Mouse (Mus musculus) midbrain, embryonic 15.5 days (tissue): Measurements from ENCODE around the gene Tmem41b. TPM values are rescaled to one million over a fixed set of nuclear protein-coding genes. Genes with fewer than 3 reads are reported as not detected.

Experiments
- ATAC-seq: fragments of 200-750 bp; cut with Nextera tagmentation; replicated peaks from 2 replicates; pipeline ENCODE4 v1.8.0; 2017; ENCODE audit warnings: moderate TSS enrichment
- H3K27ac ChIP-seq: fragments of 300-500 bp; sonication (generic); 2 replicates; pipeline ENCODE4 v1.5.1; 2015; ENCODE audit warnings: mild to moderate bottlenecking, inconsistent platforms
- H3K27me3 ChIP-seq: fragments of 300-500 bp; sonication (generic); replicated peaks from 2 replicates; pipeline ENCODE4 v1.6.1; 2015; ENCODE audit warnings: inconsistent platforms
- H3K36me3 ChIP-seq: fragments of 300-500 bp; sonication (generic); replicated peaks from 2 replicates; pipeline ENCODE4 v1.6.1; 2015; ENCODE audit warnings: inconsistent platforms
- H3K4me1 ChIP-seq: fragments of 300-500 bp; sonication (generic); 2 replicates; pipeline ENCODE4 v1.6.1; 2015; ENCODE audit warnings: inconsistent platforms
- H3K4me2 ChIP-seq: fragments of 300-500 bp; sonication (generic); 2 replicates; pipeline ENCODE4 v1.6.1; 2015; ENCODE audit warnings: inconsistent platforms, mild to moderate bottlenecking, moderate library complexity
- H3K4me3 ChIP-seq: fragments of 300-500 bp; sonication (generic); 2 replicates; pipeline ENCODE4 v1.5.1; 2015; ENCODE audit warnings: mild to moderate bottlenecking, inconsistent platforms
- H3K9ac ChIP-seq: fragments of 300-500 bp; sonication (generic); 2 replicates; pipeline ENCODE4 v1.6.1; 2015; ENCODE audit warnings: mild to moderate bottlenecking, inconsistent platforms
- H3K9me3 ChIP-seq: fragments of 300-500 bp; sonication (generic); 2 replicates; pipeline ENCODE4 v1.6.1; 2016; ENCODE audit warnings: inconsistent platforms
- WGBS: fragments of 180-500 bp; shearing (Covaris S2); methylation state at CpG from one replicate; pipeline ENCODE4 v1.1.7; 2015; ENCODE audit warnings: mixed read lengths; 5-methylcytosine and 5-hydroxymethylcytosine counted together
- polyA plus RNA-seq: library from polyadenylated mRNA; unstranded; fragments of >200 nt; fragmentation: Nextera tagmentation; extraction: Ambion mirVana; gene quantifications from 2 replicates; pipeline ENCODE4 v1.2.1, GENCODE M21; 2015

Gene Tmem41b
- polyA plus RNA-seq, 1 experiment from 2014 or later = 63.1 TPM

DNA sequence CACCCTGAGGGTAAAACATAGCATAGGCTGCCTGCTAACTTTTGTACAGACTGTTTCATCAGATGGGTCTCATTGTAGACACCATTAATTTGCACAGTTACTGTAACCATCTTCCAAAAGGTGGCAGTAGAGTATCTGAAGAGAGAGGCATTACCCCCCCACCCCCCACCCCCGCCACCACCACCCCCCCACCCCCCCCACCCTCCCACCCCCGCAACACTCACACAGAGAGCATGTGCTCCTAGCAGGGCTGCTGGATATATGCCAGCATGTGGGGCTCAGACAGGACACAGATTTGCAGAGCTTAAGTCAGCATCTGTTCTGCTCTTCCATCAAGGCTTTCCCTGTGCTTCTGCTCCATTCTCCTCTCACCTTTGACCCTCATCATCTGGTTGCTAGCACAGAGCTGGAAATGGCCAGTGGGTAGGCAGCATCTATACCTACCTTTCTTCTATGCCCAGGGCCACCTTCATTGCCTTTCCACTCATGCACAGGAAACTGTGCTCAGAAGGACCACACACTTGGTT, 17.7 kb downstream of the Tmem41b start:
- Histone ChIP-seq H3K27me3 (no peaks in the 10 kb centered on the region), H3K27ac (peak overlapping the region; percentile 67), H3K9me3 (no peaks in the 10 kb centered on the region), H3K4me2 (no peak overlapping the region), H3K4me3 (no peak overlapping the region), H3K4me1 (peaks cover 10% of the 10 kb centered on the region; the same call in 1 of the 2 replicates), H3K9ac (no peak overlapping the region), H3K36me3 (peaks cover 5% of the 10 kb centered on the region; the same call in 1 of the 2 replicates)
- 0% methylated on average over 2 of the region's 2 CpGs for WGBS
- peak; percentile 87 for ATAC-seq

DNA sequence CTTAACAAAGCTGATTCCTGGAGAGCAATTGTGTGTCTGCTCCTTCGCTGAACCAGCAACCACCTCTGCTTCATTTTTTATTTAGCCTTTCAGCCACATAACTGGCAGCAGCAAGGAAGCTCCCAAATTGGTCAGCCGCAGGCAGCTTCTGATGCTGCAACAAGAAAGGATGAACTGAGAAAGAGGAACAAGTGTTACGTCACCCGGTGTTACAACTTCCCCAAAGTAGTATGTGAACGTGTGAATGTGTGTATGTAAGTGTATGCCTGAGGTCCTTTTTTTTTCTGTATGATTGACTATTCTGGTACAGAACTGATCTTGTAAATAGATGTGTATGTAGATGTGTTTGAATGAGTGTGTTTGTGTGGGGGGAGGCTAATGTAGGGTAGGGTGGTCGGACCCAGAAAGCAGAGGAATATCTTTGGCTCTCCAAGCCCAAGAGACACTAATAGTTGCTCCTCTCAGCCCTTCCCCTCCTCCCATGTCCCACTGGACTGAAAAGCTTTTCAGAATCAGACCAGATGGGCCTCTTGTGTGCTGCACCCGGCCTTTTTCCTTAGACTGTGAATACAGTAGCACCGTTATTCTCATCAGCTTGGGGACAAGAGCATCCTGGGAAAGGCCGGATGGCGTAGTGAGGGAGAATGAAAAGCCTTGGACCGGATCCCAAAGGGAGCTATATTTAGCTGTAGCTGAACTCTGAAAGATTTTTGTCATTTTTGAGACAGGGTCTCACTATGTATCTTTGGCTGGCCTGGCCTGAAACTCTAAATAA, 18.7 kb downstream of the Tmem41b start:
- Histone ChIP-seq H3K4me1 (peaks cover 10% of the 10 kb centered on the region; the same call in 1 of the 2 replicates), H3K4me2 (no peak overlapping the region), H3K4me3 (no peak overlapping the region), H3K27ac (peak overlapping the region; percentile 67), H3K9me3 (no peaks in the 10 kb centered on the region), H3K27me3 (no peaks in the 10 kb centered on the region), H3K9ac (no peak overlapping the region), H3K36me3 (peaks cover 5% of the 10 kb centered on the region; the same call in 1 of the 2 replicates)
- ATAC-seq = peak; percentile 61
- 54% methylated on average over 11 of the region's 11 CpGs for WGBS

DNA sequence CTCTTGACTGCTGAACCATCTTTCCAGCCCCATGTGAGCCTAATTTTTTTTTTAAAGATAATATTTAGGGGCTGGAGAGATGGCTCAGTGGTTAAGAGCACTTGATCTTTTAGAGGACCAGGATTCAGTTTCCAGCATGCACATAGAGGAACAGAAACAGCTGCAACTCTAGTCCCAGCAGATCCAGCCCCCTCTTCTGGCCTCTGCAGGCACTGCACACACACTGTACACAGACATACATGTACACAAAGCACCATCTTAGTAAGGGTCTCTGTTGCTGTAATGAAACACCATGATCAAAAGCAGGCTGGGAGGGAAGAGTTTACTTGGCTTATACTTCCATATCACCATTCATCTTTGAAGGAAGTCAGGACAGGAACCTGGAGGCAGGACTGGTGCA, 21.1 kb downstream of the Tmem41b start:
- Histone ChIP-seq H3K9me3 (no peaks in the 10 kb centered on the region), H3K4me1 (peaks cover 14% of the 10 kb centered on the region), H3K4me3 (no peak overlapping the region), H3K27ac (no peak overlapping the region), H3K36me3 (no peaks in the 10 kb centered on the region), H3K9ac (no peak overlapping the region), H3K4me2 (no peak overlapping the region), H3K27me3 (no peaks in the 10 kb centered on the region)
- no peak for ATAC-seq

DNA sequence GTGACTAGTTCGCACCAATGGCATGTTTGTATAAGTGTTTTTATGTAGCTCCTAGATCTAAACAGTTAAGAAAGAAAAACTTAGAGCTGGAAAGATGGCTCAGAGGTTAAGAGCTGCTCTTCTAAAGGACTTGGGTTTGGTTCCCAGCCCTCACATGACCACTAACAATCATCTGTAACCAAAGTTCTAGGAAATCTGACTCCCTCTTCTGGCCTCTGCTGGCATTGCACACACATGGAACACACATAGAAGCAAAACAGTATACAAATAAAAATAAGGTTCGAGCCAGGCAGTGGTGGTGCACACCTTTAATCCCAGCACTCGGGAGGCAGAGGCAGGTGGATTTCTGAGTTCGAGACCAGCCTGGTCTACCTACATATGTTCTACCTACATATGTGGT, 23.0 kb downstream of the Tmem41b start:
- Histone ChIP-seq H3K4me1 (peaks cover 17% of the 10 kb centered on the region), H3K9me3 (no peaks in the 10 kb centered on the region), H3K27ac (no peak overlapping the region), H3K36me3 (no peaks in the 10 kb centered on the region), H3K27me3 (no peaks in the 10 kb centered on the region), H3K9ac (no peak overlapping the region), H3K4me3 (no peak overlapping the region), H3K4me2 (no peak overlapping the region)
- no peak for ATAC-seq
- 96% methylated on average over 4 of the region's 4 CpGs for WGBS

DNA sequence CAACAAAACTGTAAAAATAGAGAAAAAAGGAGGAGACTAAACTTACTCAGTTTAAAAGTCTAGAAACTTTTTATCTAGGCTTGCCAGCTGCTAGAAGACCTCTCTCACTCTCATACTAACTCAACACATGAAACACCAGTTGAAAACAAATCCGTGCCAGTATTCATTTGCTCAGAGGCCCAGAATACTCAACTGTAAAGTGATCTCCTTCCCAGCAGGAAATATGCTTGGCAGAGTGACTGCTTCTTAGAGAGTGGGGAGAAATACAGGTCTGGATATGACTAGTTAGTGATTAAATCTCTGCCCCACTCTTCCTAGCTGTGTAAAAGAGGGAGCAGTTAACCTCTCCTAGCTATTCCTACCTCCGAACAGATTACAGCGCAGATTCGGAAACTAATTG, 24.1 kb downstream of the Tmem41b start:
- Histone ChIP-seq H3K27ac (no peak overlapping the region), H3K4me1 (peaks cover 24% of the 10 kb centered on the region), H3K36me3 (no peaks in the 10 kb centered on the region), H3K27me3 (no peaks in the 10 kb centered on the region), H3K9ac (no peak overlapping the region), H3K4me3 (no peak overlapping the region), H3K9me3 (no peaks in the 10 kb centered on the region), H3K4me2 (no peak overlapping the region)
- WGBS = 79% methylated on average over 4 of the region's 4 CpGs
- no peak for ATAC-seq

DNA sequence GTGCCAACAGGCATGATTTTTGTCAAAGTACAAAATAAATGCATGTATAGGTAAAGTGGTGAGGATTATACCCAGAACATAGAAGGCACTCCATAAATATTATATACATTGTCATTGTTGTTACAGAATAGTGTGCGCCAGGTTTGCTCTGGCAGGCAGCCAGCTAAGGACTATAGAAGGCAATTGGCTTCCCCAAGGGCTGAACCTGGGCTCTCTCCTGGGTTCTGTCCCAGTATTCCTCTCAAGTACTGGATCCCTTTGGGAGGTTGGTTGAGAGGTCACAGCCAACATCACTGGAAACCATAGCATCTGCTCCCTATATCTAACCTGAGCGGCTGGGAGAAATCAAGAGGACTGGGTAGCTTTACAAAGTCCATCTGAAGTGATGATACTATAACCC, 25.2 kb downstream of the Tmem41b start:
- Histone ChIP-seq H3K4me3 (no peak overlapping the region), H3K4me1 (peaks cover 31% of the 10 kb centered on the region), H3K9me3 (no peaks in the 10 kb centered on the region), H3K9ac (no peak overlapping the region), H3K36me3 (no peaks in the 10 kb centered on the region), H3K4me2 (no peak overlapping the region), H3K27me3 (no peaks in the 10 kb centered on the region), H3K27ac (no peak overlapping the region)
- 80% methylated on average over 2 of the region's 2 CpGs for WGBS
- ATAC-seq = no peak

DNA sequence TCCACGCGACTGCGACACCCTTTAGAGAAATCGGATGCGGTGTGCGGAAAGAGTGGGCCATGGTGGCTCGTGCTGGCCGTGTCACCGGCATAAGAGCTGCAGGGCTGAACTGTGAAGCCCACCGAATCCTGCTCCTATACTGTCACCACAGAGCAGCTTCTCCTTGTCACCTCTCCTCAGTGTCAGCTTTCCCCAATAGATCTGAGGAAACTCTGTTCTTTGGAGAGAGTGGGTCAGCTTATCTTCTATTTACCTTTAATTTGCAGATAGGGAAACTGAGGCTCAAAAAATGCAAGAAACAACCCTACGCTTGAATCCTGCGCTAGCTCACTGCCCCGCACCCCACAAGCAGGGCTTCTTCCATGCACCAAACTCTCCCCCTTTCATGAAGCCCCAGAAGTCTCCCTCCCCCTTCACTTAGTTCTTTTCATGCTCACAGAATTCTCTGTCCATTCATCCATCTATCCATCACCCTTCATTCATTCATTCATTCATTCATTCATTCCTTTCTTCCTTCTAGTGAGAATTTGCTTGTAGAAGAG, 26.0 kb downstream of the Tmem41b start:
- Histone ChIP-seq H3K36me3 (no peaks in the 10 kb centered on the region), H3K27ac (peak overlapping the region; percentile 94), H3K27me3 (no peaks in the 10 kb centered on the region), H3K4me2 (peak overlapping the region; percentile 77), H3K4me3 (peak overlapping the region; percentile 82), H3K9ac (peak overlapping the region; percentile 94), H3K4me1 (peaks cover 31% of the 10 kb centered on the region), H3K9me3 (no peaks in the 10 kb centered on the region)
- ATAC-seq = peak; percentile 90
- WGBS = 7% methylated on average over 13 of the region's 13 CpGs

DNA sequence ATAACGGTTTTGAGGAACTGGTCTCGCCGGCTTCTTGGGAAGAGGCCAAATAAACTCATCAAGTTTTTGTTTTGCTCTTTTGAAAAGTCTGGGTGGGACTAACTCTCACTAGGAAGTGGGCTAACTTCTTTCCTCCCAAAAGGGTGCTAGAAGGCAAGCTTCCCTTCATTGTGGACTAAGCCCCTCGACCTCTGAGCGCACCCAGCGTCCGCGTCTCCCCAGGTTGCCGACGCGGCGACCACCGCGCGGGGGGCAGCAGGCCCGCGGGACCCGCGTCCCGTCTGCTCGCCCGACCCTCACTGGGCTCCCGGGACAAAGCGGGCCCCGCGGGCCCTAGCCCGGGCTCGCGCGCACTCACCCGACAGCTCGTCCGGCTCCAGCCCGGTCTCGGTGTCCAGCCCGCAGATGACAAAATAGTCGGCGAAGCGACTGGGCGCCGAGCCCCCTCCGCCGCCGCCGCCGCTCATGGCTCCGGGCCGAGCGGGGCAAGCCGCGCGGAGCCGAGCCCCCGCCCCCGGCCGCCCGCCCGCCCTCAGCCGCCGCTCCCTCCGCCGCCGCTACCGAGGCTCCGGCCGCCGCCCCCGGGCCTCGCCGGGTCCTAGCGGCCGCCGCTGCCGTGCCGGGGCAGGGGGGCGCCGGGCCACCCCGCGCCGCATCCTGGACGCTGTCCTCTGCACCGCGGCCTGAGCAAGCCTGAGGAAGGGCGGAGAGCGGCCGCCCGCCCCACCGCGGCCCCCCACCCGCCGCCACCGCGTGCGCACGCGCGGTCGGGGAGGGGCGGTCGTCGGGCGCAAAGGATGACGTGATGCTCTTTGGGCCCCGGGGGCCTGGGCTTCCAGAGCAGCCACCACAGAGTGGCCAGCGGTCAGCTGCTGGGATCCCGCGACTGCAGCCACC, 26.8 kb downstream of the Tmem41b start, which contains the start of gene Dennd5a:
Gene Dennd5a (minus strand): TSS at position 755 of the 897 bp plus-strand sequence.
- ATAC-seq = peak; percentile 96
- peaks cover 37% of the 10 kb centered on the region for H3K4me1 ChIP-seq
- no peaks in the 10 kb centered on the region for H3K9me3 ChIP-seq
- peak within 1 kb of the TSS; percentile 94 for H3K27ac ChIP-seq
- H3K4me3 ChIP-seq = peak within 1 kb of the TSS; percentile 82
- H3K36me3 ChIP-seq = no peaks in the 10 kb centered on the region
- peak within 1 kb of the TSS; percentile 77 for H3K4me2 ChIP-seq
- WGBS = under 1% methylated on average over 79 of the region's 107 CpGs
- H3K9ac ChIP-seq = peak within 1 kb of the TSS; percentile 94
- no peaks in the 10 kb centered on the region for H3K27me3 ChIP-seq

DNA sequence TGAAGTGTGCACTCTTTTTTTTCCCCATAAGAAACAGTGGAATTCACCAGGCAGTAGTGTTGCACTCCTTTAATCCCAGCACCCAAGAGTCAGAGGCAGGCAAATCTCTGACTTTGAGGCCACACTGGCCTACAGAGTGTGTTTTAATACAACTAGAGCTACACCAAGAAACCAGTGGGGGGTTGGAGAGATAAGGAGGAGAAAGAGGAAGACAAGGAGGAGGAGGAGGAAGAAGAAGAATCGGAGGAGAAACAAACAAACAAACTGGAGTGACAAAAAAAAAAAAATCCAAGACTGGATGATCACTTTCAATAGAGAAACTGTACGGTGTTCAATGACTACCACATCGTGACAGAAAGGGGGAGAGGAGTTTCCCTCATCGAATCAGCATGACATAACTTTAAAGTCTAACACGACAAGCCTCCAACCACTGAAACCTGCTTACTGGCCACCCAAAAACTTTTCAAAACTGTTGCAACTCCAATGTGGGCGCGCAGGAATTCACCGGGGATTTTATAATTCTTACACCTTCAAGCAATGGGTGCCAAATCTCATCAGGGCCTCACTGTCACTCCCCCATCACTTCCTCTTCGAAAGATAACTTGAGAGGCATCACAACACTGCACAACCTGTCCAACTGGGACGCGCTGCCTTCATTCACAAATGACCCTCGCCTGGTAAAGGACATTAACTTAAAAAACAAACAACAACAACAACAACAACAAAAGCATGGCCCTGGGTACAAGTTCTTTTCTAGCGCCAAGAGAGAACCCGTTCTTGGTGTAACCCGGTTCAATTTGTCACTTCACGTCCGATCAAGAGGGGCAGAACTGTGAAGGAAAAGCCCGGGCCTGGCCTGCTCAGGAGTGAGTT, 27.6 kb downstream of the Tmem41b start:
- no peaks in the 10 kb centered on the region for H3K27me3 ChIP-seq
- H3K4me1 ChIP-seq = peaks cover 39% of the 10 kb centered on the region
- 6% methylated on average over 18 of the region's 18 CpGs for WGBS
- no peaks in the 10 kb centered on the region for H3K9me3 ChIP-seq
- ATAC-seq = peak; percentile 4; the same call in 1 of the 2 replicates
- peak overlapping the region; percentile 77 for H3K4me2 ChIP-seq
- peak overlapping the region; percentile 82 for H3K4me3 ChIP-seq
- peak overlapping the region; percentile 94 for H3K27ac ChIP-seq
- peak overlapping the region; percentile 94 for H3K9ac ChIP-seq
- no peaks in the 10 kb centered on the region for H3K36me3 ChIP-seq

DNA sequence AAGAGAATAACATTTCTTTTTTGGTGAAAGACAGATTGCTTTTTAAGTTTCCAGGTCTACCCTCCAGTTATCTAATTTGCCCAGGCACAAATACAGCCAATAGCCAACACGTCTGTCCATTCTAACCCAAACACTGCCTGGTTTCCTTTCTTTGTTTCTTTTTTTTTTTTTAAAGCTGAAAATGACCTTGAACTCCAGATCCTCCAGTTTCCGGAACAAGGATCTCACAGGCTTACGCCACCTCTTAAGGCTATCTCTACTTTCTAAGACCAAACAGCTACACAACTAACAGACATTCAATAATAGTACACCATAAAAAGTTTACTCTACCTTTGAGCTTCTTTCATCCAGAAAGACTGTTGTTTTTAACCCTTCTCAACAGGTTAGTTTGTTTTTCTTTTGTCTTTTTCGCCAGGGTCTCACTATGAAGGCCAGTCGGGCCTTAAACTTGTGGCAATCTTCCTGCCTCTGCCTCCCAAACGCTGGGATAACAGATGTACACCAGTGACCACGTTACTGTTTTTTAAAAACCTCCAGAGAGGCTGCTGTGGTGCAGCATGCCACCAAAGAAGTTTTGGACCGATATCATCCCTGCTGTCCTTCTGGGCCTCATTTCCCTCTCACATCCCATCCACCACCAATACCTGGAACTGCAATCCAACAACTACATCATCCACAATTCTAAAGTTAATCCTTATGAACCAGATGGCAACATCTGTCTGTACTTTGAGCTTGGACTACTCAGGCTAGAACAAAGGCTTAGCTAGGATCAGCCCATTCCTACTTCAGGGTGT, 28.5 kb downstream of the Tmem41b start:
- H3K4me3 ChIP-seq = peak overlapping the region; percentile 82
- 70% methylated on average over 8 of the region's 8 CpGs for WGBS

More for the DNA sequence above, 28.5 kb downstream of the Tmem41b start:
- Histone ChIP-seq H3K4me1 (peaks cover 39% of the 10 kb centered on the region), H3K36me3 (no peaks in the 10 kb centered on the region), H3K4me2 (peak overlapping the region; percentile 77), H3K9me3 (no peaks in the 10 kb centered on the region), H3K9ac (peak overlapping the region; percentile 94; the same call in 1 of the 2 replicates), H3K27me3 (no peaks in the 10 kb centered on the region), H3K27ac (no peak overlapping the region)
- ATAC-seq = no peak
